Mouse (Mus musculus): ENCODE data around the gene Tdrd6. TPM values are rescaled to one million over a fixed set of nuclear protein-coding genes. Genes with fewer than 3 reads are reported as not detected.
A peak's percentile ranks its signal among the peaks of the same experiment; 100 is the strongest.

The Tdrd6 gene
- polyA plus RNA-seq, 1 experiment from 2014 or later: 0.01 TPM

DNA sequence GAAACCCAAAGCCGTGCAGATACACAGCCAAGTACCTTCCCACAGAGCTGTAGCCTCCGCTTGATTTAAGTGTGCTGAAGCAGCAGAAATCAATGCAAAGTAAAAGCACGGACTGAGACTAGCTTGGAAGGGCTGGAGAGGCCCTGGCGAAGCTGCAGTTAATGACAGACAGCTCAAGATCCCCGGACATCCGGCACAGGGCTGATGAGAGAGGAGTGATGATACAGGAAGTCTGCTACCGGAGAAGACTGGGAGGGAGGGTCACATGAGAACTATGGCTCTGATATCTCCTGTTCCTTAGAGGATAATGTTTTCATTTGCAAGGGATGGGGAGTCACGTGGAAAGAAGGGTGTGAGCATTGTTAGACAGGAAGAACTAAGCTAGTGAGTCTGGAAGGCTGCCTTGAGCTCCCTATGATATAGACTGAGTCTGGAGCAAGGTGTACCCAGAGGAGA, 49.1 kb downstream of the Tdrd6 start:
- 37% methylated on average over 8 of the region's 8 CpGs for WGBS
- DNase-seq (ENCODE audit: low spot score) (peak; percentile 16), ATAC-seq (peak; percentile 75)
- TF ChIP-seq EP300 (IDR thresholded peaks at IDR 0.05) (no peak), CTCF (IDR thresholded peaks at IDR 0.05) (no peak)
- no peak overlapping the region for H3K4me3 ChIP-seq (ENCODE audit: low read depth, low read length)
- H3K4me1 ChIP-seq (ENCODE audit: insufficient read depth, low read depth, low read length): no peaks in the 10 kb centered on the region
- H3K27ac ChIP-seq (ENCODE audit: low read length): no peak overlapping the region
- 0 out of 2 replicates have a peak overlapping the region, but pooled peaks have one; percentile 11 for H3K4me2 ChIP-seq (replicated peaks; ENCODE audit: low read depth, low read length)
- no peak overlapping the region for H3K9ac ChIP-seq (replicated peaks; ENCODE audit: low read depth)
- H3K36me3 ChIP-seq (ENCODE audit: insufficient read depth, low read length): no peaks in the 10 kb centered on the region
- no peaks in the 10 kb centered on the region for H3K9me3 ChIP-seq (ENCODE audit: low read length)
- H3K27me3 ChIP-seq (replicated peaks; ENCODE audit: insufficient read depth, low read length): no peaks in the 10 kb centered on the region

- no peak for ATAC-seq
- Histone ChIP-seq H3K27me3 (replicated peaks; ENCODE audit: insufficient read depth, low read length) (no peaks in the 10 kb centered on the region), H3K9me3 (ENCODE audit: low read length) (no peaks in the 10 kb centered on the region), H3K9ac (replicated peaks; ENCODE audit: low read depth) (no peak overlapping the region), H3K4me2 (replicated peaks; ENCODE audit: low read depth, low read length) (0 out of 2 replicates have a peak overlapping the region, but pooled peaks have one; percentile 11), H3K27ac (ENCODE audit: low read length) (no peak overlapping the region), H3K4me3 (ENCODE audit: low read depth, low read length) (no peak overlapping the region), H3K4me1 (ENCODE audit: insufficient read depth, low read depth, low read length) (no peaks in the 10 kb centered on the region), H3K36me3 (ENCODE audit: insufficient read depth, low read length) (no peaks in the 10 kb centered on the region)
- TF ChIP-seq CTCF (IDR thresholded peaks at IDR 0.05) (no peak), EP300 (IDR thresholded peaks at IDR 0.05) (no peak)
- no peak for DNase-seq (ENCODE audit: low spot score)
- WGBS: 30% methylated on average over 3 of the region's 3 CpGs
Observed at GRCm38 (mm10) chr17:43580456-43580855, 49.6 kb downstream of the Tdrd6 start.

GRCm38 (mm10) chr17:43573624-43574073, 56.5 kb downstream of the Tdrd6 start:
- 31% methylated on average over 3 of the region's 3 CpGs for WGBS
- Histone ChIP-seq H3K4me3 (ENCODE audit: low read depth, low read length) (no peak overlapping the region), H3K27ac (ENCODE audit: low read length) (no peak overlapping the region), H3K36me3 (ENCODE audit: insufficient read depth, low read length) (no peaks in the 10 kb centered on the region), H3K4me1 (ENCODE audit: insufficient read depth, low read depth, low read length) (peaks cover 2% of the 10 kb centered on the region; the same call in 1 of the 2 replicates), H3K4me2 (replicated peaks; ENCODE audit: low read depth, low read length) (no peak overlapping the region), H3K27me3 (replicated peaks; ENCODE audit: insufficient read depth, low read length) (no peaks in the 10 kb centered on the region), H3K9ac (replicated peaks; ENCODE audit: low read depth) (no peak overlapping the region), H3K9me3 (ENCODE audit: low read length) (no peaks in the 10 kb centered on the region)
- DNase-seq (ENCODE audit: low spot score): peak; percentile 54
- no peak for TF ChIP-seq CTCF (IDR thresholded peaks at IDR 0.05)
- no peak; the same call in 1 of the 2 replicates for TF ChIP-seq EP300 (IDR thresholded peaks at IDR 0.05)
- ATAC-seq: no peak

DNA sequence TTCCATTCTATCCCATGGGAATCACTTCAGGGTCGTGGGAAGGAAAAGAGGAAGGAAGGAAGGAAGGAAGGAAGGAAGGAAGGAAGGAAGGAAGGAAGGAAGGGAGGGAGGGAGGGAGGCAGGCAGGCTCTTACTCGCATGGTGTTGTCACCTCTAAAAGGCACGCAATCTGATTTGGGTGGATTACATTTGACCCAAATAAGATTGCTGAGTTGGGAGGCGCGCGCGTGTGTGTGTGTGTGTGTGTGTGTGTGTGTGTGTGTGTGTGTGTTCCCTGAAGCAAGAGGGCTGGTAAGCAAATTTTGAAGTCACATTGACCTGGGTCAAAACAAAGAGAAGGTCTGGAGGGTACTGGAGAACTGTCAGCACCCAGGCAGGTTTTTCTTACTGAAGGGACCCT, 60.8 kb downstream of the Tdrd6 start:
- H3K4me3 ChIP-seq (ENCODE audit: low read depth, low read length): no peak overlapping the region
- no peak for ATAC-seq

GRCm38 (mm10) chr17:43567992-43568888, 61.9 kb downstream of the Tdrd6 start, which contains the start of gene Pla2g7:
TSS of gene Pla2g7 (plus strand) at chr17:43568098.
- Histone ChIP-seq H3K4me2 (replicated peaks; ENCODE audit: low read depth, low read length) (peak within 1 kb of the TSS; percentile 77), H3K9me3 (ENCODE audit: low read length) (no peaks in the 10 kb centered on the region), H3K4me1 (ENCODE audit: insufficient read depth, low read depth, low read length) (peaks cover 7% of the 10 kb centered on the region; the same call in 1 of the 2 replicates), H3K27ac (ENCODE audit: low read length) (0 out of 2 replicates have a peak within 1 kb of the TSS, but pooled peaks have one; percentile 9), H3K4me3 (ENCODE audit: low read depth, low read length) (peak within 1 kb of the TSS; percentile 42), H3K9ac (replicated peaks; ENCODE audit: low read depth) (0 out of 2 replicates have a peak within 1 kb of the TSS, but pooled peaks have one; percentile 8), H3K36me3 (ENCODE audit: insufficient read depth, low read length) (no peaks in the 10 kb centered on the region), H3K27me3 (replicated peaks; ENCODE audit: insufficient read depth, low read length) (no peaks in the 10 kb centered on the region)
- TF ChIP-seq EP300 (IDR thresholded peaks at IDR 0.05): no peak
- no peak for TF ChIP-seq CTCF (IDR thresholded peaks at IDR 0.05)
- WGBS: 1% methylated on average over 34 of the region's 34 CpGs
- peak; percentile 58 for DNase-seq (ENCODE audit: low spot score)
- ATAC-seq: peak; percentile 79

More for the DNA sequence above, 60.8 kb downstream of the Tdrd6 start:
- H3K27me3 ChIP-seq (replicated peaks; ENCODE audit: insufficient read depth, low read length): no peaks in the 10 kb centered on the region
- H3K36me3 ChIP-seq (ENCODE audit: insufficient read depth, low read length): no peaks in the 10 kb centered on the region
- no peak overlapping the region for H3K4me2 ChIP-seq (replicated peaks; ENCODE audit: low read depth, low read length)
- DNase-seq (ENCODE audit: low spot score): no peak
- WGBS: 58% methylated on average over 7 of the region's 7 CpGs
- TF ChIP-seq EP300 (IDR thresholded peaks at IDR 0.05): no peak
- H3K9ac ChIP-seq (replicated peaks; ENCODE audit: low read depth): no peak overlapping the region
- H3K4me1 ChIP-seq (ENCODE audit: insufficient read depth, low read depth, low read length): peaks cover 7% of the 10 kb centered on the region; the same call in 1 of the 2 replicates
- H3K9me3 ChIP-seq (ENCODE audit: low read length): no peaks in the 10 kb centered on the region
- H3K27ac ChIP-seq (ENCODE audit: low read length): no peak overlapping the region

DNA sequence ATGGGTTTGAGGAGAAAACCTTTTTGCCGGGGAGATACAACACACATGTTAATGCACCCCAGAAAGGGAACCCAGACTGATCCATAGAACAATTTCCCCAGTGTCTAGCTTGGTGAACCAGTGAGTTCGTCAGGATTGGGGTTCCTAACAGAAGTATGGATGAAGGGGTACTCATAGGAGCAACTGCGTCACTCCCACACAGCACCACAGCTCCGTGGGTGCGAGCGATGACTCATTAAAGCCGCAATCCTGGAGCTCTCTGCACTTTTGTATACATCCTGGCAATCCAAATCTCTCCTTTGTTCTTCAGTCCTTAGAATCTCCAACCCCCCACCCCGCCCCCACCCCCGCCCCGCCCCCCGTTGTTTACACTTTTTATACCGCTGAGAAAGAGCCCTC, 62.5 kb downstream of the Tdrd6 start:
- TF ChIP-seq EP300 (IDR thresholded peaks at IDR 0.05) (no peak), CTCF (IDR thresholded peaks at IDR 0.05) (no peak)
- Histone ChIP-seq H3K27me3 (replicated peaks; ENCODE audit: insufficient read depth, low read length) (no peaks in the 10 kb centered on the region), H3K27ac (ENCODE audit: low read length) (no peak overlapping the region), H3K4me2 (replicated peaks; ENCODE audit: low read depth, low read length) (peak overlapping the region; percentile 77), H3K9ac (replicated peaks; ENCODE audit: low read depth) (no peak overlapping the region), H3K4me3 (ENCODE audit: low read depth, low read length) (peak overlapping the region; percentile 42; the same call in 1 of the 2 replicates), H3K9me3 (ENCODE audit: low read length) (no peaks in the 10 kb centered on the region), H3K4me1 (ENCODE audit: insufficient read depth, low read depth, low read length) (peaks cover 7% of the 10 kb centered on the region; the same call in 1 of the 2 replicates), H3K36me3 (ENCODE audit: insufficient read depth, low read length) (no peaks in the 10 kb centered on the region)
- peak; percentile 71 for ATAC-seq
- WGBS: 8% methylated on average over 12 of the region's 12 CpGs
- peak; percentile 61 for DNase-seq (ENCODE audit: low spot score)

Other genes with a start within 250 kb of the Tdrd6 start
- gene Mep1a, start 127.5 kb downstream of the Tdrd6 start, polyA plus RNA-seq (2015; fragmentation: Nextera tagmentation; extraction: Ambion mirVana): not detected in 2 replicates
- 1.3 and 2.1 TPM in 2 replicates for gene Ankrd66, start 86.7 kb downstream of the Tdrd6 start, polyA plus RNA-seq (2015; fragmentation: Nextera tagmentation; extraction: Ambion mirVana)
- 13.9 and 15.8 TPM in 2 replicates for gene Pla2g7, start 62.2 kb downstream of the Tdrd6 start, polyA plus RNA-seq (2015; fragmentation: Nextera tagmentation; extraction: Ambion mirVana)
- gene Slc25a27, start 36.9 kb upstream of the Tdrd6 start, polyA plus RNA-seq (2015; fragmentation: Nextera tagmentation; extraction: Ambion mirVana): 12.0 and 15.3 TPM in 2 replicates
- gene Cyp39a1, start 37.1 kb upstream of the Tdrd6 start, polyA plus RNA-seq (2015; fragmentation: Nextera tagmentation; extraction: Ambion mirVana): 26.1 and 31.1 TPM in 2 replicates
- 1.3 and 2.4 TPM in 2 replicates for gene Rcan2, start 171.1 kb upstream of the Tdrd6 start, polyA plus RNA-seq (2015; fragmentation: Nextera tagmentation; extraction: Ambion mirVana)